Mouse (Mus musculus) thymus, postnatal 10 days (tissue): ENCODE results near the gene Ushbp1.
"Not testable (repeated sequence)": the region's sequence is repeated elsewhere in the genome, so short reads cannot be mapped to it uniquely, and the experiment has no call there.

Source experiments
- DNase-seq, 2 experiments: peaks; one replicate each; pipeline ENCODE4 v3.0.0; 2021; ENCODE audit warnings: low spot score in 2 of 2

Ushbp1 gene

DNA sequence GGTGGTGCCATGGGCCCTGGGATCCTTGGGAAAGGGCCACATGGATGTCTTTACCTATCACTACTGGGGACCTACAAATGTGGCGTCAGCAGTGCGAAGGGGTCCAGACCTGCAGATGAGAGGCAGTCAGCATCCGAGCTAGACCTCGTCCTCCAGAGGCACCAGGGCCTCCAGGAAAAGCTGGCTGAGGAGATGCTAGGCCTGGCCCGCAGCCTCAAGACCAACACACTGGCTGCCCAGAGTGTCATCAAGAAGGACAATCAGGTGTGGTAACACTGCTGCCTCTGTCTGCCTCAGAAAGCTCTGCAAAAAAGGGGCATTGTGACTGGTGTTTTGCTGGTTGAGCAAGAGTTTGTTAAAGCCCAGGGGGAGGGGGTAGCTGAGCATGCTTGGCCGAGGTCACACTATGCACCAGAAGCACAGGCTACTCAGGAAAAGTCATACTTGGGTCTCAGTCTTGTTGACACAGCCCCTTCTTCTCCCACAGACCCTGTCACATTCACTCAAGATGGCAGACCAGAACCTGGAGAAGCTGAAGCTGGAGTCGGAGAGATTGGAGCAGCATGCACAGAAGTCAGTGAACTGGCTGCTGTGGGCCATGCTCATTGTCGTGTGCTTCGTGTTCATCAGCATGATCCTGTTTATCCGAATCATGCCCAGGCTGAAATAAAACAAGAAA, 26.4 kb downstream of the Ushbp1 start:
- no peak for DNase-seq

DNA sequence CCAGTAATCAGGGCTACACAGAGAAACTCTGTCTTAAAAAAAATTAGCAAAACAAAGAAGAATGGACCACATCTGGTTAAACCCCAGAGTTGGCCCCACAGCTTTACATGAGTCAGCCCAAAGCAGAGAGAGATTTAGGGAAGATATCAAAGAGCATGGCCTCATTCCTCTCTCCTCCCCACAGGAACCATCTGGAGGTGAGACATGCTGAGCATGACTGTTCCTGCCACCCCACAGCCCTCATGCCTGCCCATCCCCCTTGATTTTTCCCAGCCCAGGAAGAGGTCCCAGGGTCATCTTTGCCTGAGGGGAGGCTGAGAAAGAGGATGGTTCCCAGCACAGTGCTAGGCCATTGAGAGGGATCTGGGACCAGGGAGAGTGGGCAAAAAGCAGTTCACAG, 27.2 kb downstream of the Ushbp1 start:
- no peak for DNase-seq

DNA sequence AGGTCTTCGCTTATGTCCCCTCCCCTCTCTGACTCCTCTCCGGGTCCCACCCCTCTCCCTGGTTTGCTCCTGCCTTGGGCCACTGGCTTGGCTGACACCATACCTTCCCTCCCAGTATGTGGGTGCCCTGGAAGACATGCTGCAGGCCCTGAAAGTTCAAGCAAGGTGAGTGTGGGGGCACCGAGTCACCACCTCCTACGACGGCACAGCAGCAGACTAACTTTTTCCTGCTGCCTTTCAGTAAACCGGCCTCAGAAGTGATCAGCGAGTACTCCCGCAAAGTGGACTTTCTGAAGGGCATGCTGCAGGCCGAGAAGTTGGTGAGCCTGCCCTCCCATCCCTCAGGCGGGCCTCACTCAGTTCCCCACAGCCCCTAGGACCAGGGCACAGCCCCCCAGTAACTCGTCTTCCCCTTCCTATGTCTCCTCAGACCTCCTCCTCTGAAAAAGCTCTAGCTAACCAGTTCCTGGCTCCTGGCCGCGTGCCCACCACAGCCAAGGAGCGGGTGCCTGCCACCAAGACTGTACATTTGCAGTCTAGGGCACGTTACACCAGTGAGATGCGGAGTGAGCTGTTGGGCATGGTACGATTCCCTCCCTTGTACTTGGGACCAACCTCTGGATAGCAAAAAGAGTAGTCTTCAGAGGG, 27.9 kb downstream of the Ushbp1 start:
- DNase-seq, result no peak

DNA sequence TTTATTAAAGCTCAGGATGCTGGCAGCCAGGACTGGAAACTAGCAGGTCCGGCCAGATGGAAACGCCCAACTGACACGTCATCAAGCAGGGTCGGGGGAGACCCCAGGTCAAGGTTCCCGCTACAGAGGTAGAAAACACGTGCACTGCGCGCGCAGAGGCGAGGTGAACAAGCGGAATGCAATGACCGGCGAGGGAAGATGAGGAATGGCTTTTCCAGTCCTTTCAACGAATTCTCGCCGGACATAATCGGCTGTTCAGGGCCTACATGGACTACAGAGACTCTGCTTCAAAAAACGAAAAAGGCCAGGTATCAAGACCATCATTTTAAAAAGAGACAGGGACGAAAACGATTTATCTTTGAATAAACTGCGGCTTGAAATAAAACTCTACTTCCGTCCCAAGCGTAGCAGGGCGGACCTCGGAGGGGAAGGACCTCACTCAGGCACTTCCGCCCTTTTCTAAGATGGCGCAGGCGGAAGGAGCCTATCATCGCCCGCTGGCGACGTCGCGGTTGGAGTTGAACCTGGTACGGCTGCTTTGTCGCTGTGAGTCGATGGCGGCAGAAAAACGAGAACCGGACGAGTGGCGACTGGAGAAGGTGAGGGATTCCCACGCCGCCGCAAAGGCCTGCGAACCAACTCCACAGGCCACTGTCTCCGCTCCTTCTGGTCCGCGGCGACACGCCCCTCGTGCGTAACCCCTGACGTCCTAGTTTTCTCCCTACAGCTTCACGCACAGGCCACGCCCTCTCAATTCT, 28.7 kb downstream of the Ushbp1 start, which contains the start of gene Use1:
Gene Use1 (plus strand): TSS at position 78 of the 758 bp plus-strand sequence.
- peak; percentile 87 to 89 for DNase-seq

DNA sequence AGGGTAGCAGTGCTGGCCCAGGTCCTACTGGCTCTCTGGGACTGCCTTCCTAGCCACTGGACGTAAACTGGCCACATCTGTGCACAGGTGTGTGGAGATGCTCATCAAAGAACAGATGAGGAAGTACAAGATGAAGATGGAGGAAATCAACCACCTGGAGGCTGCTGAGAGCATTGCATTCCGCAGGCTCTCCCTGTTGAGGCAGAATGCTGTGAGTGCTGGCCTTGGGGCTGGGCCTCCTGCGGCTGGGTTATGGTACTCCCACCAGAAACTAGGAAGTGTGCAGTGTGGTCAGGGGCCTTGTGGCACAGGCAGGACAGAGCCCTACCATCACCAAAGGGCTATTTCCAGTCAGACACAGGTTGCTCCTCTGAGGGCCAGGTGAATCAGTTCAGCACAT, 37.6 kb downstream of the Ushbp1 start:
- no peak for DNase-seq

DNA sequence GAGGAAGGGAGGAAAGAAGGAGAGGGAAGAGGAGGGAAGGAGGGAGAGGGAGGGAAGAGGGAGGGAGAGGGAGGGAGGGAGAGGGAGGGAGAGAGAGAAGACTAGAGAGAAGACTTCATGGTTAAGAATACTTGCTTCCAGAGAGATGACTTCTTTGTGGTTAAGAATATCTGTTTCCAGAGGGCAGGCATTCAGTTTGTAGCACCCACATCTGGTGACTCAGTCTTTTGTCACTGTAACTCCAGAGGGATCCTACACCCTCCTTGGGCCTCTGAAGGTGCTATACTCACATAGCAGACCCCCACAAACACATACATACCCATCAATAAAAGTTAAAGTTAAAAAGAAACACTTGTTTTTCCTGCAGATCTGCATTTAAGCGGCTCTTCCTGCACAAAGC, 44.1 kb downstream of the Ushbp1 start:
- no peak for DNase-seq

DNA sequence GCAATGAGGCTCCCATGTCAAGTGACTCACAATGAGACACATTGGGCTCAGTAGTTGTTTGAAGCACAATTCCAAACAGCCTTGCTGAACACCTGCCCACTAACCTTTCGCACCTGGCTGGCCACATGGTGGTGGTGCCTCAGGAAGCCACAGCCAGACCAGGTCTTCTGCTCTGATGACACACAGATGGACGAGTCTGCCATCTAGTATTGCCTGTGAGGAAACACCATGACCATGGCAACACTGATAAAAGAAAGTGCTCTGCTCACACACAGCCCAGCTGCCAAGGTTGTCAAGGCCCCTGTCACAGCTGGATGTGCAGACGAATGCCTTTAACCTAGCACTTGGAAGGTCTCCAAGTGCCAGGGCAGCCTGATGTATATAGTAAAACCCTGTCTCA, 44.5 kb downstream of the Ushbp1 start:
- no peak for DNase-seq

DNA sequence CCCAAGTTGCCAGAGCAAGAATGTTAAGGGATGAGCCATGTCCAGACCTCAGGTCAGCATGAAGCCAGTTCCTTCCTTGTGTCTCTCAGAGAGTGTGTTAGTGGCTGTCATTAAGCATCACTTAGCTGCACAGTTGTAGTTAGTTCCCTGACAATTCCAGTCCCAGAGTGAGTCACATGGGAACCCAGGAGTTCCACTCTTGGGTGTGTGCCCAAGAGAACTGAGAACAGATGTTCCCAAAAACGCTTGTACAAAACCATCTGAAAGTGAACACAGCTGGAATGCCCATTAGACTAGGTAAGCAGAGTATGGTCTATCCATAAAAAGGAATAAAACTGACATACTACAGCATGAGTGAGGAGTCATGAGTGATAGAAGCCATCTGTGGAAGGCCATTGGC, 49.0 kb downstream of the Ushbp1 start:
- no peak for DNase-seq

DNA sequence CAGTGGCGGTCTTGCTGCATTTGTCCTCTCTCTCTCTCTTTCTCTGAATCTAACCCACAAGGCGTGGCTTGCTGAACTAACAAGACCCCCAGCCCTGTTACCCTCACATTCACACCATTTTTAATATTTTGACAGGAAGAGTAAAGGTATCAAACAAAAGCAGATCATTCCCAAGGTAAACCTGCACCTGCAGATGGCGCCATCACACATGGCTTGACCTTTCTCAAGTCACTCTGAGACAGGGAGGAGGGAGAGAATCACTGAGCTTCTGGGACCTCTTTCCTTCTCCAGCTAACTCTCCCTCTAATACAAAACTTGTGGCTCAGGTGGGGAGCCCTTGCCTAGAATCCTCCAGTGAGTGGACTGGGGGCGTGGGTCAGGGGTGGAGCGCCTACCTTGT, 55.0 kb downstream of the Ushbp1 start:
- DNase-seq, result peak in 1 of 2 experiments; percentile 45

DNA sequence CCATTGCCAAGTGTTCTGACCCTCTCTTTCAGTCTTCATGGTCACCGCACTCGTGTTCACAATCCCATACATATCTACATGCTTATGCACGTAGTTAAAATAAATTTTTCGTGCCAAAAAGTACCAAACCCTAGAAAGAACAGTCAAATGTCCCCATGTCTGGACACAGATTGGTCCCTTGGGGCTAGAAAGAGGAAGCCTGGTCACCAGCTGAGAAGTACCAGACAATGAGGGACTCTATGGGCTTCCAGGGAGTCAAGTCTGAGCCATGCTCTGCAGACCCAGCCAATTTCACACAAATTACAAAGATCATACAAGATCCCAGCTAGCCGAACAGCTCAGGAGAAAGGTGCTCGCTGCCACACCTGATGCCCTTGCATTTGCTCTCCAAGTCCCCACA, 57.8 kb downstream of the Ushbp1 start:
- not testable (repeated sequence) for DNase-seq
